Mouse (Mus musculus): ENCODE results near the gene Plcb3. TPM values are rescaled to one million over a fixed set of nuclear protein-coding genes. Genes with fewer than 3 reads are reported as not detected.

Gene Plcb3
- polyA plus RNA-seq, 1 experiment from 2014 or later = 41.4 TPM

DNA sequence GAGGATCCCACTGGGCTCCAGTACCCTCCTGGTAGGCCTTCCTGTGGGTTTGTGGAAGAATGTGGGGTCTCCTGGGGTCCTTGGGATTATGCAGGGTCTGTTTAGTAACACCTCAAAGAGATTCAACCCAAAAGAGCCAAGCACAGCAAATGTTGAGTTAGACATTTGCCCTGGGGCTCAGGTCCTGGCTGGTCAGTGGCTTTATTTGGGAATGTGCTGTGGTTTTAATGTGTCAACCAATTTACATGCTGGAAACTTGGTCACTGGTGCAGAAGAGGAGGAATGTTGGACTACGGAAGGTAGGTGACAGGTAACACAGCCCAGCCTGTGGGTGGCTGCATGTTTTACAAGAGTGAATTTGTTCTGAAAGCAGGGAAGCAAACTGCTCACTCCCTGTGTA lies 73.2 kb downstream of the Plcb3 start:
- Histone ChIP-seq H3K9me3 (0 out of 2 replicates have a peak, but pooled peaks cover 10% of the 10 kb centered on the region), H3K4me3 (replicated peaks) (no peak overlapping the region), H3K4me2 (no peak overlapping the region), H3K27me3 (no peaks in the 10 kb centered on the region), H3K4me1 (replicated peaks) (peaks cover 2% of the 10 kb centered on the region), H3K27ac (no peak overlapping the region), H3K36me3 (peaks cover 33% of the 10 kb centered on the region), H3K9ac (replicated peaks) (no peak overlapping the region)
- 71% methylated on average over 1 of the region's 1 CpGs for WGBS
- no peak for ATAC-seq (ENCODE audit: insufficient number of reproducible peaks, insufficient read depth, low FRiP score, low TSS enrichment, low read depth)

Small RNA genes within 50 kb of the gene (microRNA-seq; reads per million reads assigned to microRNA genes)
- not detected for gene Mir6990

Other genes with a start within 250 kb of the Plcb3 start
- 11.3 and 13.4 TPM in 2 replicates for gene Rps6ka4, start 135.8 kb downstream of the Plcb3 start, polyA plus RNA-seq (2016; fragmentation: Nextera tagmentation; extraction: Ambion mirVana)
- gene Ccdc88b, start 118.3 kb downstream of the Plcb3 start, polyA plus RNA-seq (2016; fragmentation: Nextera tagmentation; extraction: Ambion mirVana) = 0.33 and 0.51 TPM in 2 replicates
- gene Trmt112, start 66.8 kb downstream of the Plcb3 start, polyA plus RNA-seq (2016; fragmentation: Nextera tagmentation; extraction: Ambion mirVana) = 165 and 167 TPM in 2 replicates
- gene Prdx5, start 66.4 kb downstream of the Plcb3 start, polyA plus RNA-seq (2016; fragmentation: Nextera tagmentation; extraction: Ambion mirVana) = 158 and 164 TPM in 2 replicates
- 6.4 and 8.5 TPM in 2 replicates for gene Esrra, start 54.7 kb downstream of the Plcb3 start, polyA plus RNA-seq (2016; fragmentation: Nextera tagmentation; extraction: Ambion mirVana)
- gene Catsperz, start 51.1 kb downstream of the Plcb3 start, polyA plus RNA-seq (2016; fragmentation: Nextera tagmentation; extraction: Ambion mirVana) = 1.0 TPM in 2 replicates
- gene Kcnk4, start 42.0 kb downstream of the Plcb3 start, polyA plus RNA-seq (2016; fragmentation: Nextera tagmentation; extraction: Ambion mirVana) = 0.40 and 0.60 TPM in 2 replicates
- gene Bad, start 34.6 kb downstream of the Plcb3 start, polyA plus RNA-seq (2016; fragmentation: Nextera tagmentation; extraction: Ambion mirVana) = 67.3 and 68.2 TPM in 2 replicates
- gene Gpr137, start 34.0 kb downstream of the Plcb3 start, polyA plus RNA-seq (2016; fragmentation: Nextera tagmentation; extraction: Ambion mirVana) = 23.8 and 27.9 TPM in 2 replicates
- gene Ppp1r14b, start 1.5 kb downstream of the Plcb3 start, polyA plus RNA-seq (2016; fragmentation: Nextera tagmentation; extraction: Ambion mirVana) = 245 and 288 TPM in 2 replicates
- 65.8 and 73.6 TPM in 2 replicates for gene Fkbp2, start 4.0 kb upstream of the Plcb3 start, polyA plus RNA-seq (2016; fragmentation: Nextera tagmentation; extraction: Ambion mirVana)
- gene Vegfb, start 11.2 kb upstream of the Plcb3 start, polyA plus RNA-seq (2016; fragmentation: Nextera tagmentation; extraction: Ambion mirVana) = 53.8 and 55.2 TPM in 2 replicates
- gene Dnajc4, start 16.1 kb upstream of the Plcb3 start, polyA plus RNA-seq (2016; fragmentation: Nextera tagmentation; extraction: Ambion mirVana) = 21.2 and 22.8 TPM in 2 replicates
- gene Nudt22, start 19.6 kb upstream of the Plcb3 start, polyA plus RNA-seq (2016; fragmentation: Nextera tagmentation; extraction: Ambion mirVana) = 20.1 and 22.6 TPM in 2 replicates
- gene Trpt1, start 19.7 kb upstream of the Plcb3 start, polyA plus RNA-seq (2016; fragmentation: Nextera tagmentation; extraction: Ambion mirVana) = 10.8 and 11.0 TPM in 2 replicates
- gene Fermt3, start 43.0 kb upstream of the Plcb3 start, polyA plus RNA-seq (2016; fragmentation: Nextera tagmentation; extraction: Ambion mirVana) = 7.1 and 7.8 TPM in 2 replicates
- 292 and 312 TPM in 2 replicates for gene Stip1, start 63.5 kb upstream of the Plcb3 start, polyA plus RNA-seq (2016; fragmentation: Nextera tagmentation; extraction: Ambion mirVana)
- 12.3 and 13.2 TPM in 2 replicates for gene Macrod1, start 80.3 kb upstream of the Plcb3 start, polyA plus RNA-seq (2016; fragmentation: Nextera tagmentation; extraction: Ambion mirVana)
- 3.5 and 4.4 TPM in 2 replicates for gene Flrt1, start 129.3 kb upstream of the Plcb3 start, polyA plus RNA-seq (2016; fragmentation: Nextera tagmentation; extraction: Ambion mirVana)
- gene Otub1, start 229.8 kb upstream of the Plcb3 start, polyA plus RNA-seq (2016; fragmentation: Nextera tagmentation; extraction: Ambion mirVana) = 222 and 233 TPM in 2 replicates
- 870 and 903 TPM in 2 replicates for gene Cox8a, start 241.1 kb upstream of the Plcb3 start, polyA plus RNA-seq (2016; fragmentation: Nextera tagmentation; extraction: Ambion mirVana)

Data from limb, embryonic 12.5 days (tissue).